Mouse (Mus musculus) G1E (cell line): ENCODE results near the gene Zfp62. TPM values are rescaled to one million over a fixed set of nuclear protein-coding genes. Genes with fewer than 3 reads are reported as not detected.
"Not testable (repeated sequence)": the region's sequence is repeated elsewhere in the genome, so short reads cannot be mapped to it uniquely, and the experiment has no call there.

Experiments
- ATAC-seq: 2 replicates; pipeline ENCODE4 v1.8.0; 2016; ENCODE audit warnings: mild to moderate bottlenecking; ENCODE audit not compliant: insufficient number of reproducible peaks, poor library complexity, low FRiP score, severe bottlenecking; ENCODE audit errors: extremely low read depth
- DNase-seq: peaks from one replicate; pipeline ENCODE4 v3.0.0; 2012; ENCODE audit warnings: low spot score
- H3K27me3 ChIP-seq: 2 replicates; pipeline ENCODE4 v1.6.1; 2012; ENCODE audit warnings: mild to moderate bottlenecking, low read length, inconsistent platforms; ENCODE audit not compliant: insufficient read depth
- H3K36me3 ChIP-seq: replicated peaks from 2 replicates; pipeline ENCODE3; 2012; ENCODE audit warnings: mild to moderate bottlenecking, inconsistent platforms
- H3K4me1 ChIP-seq: 2 replicates; pipeline ENCODE4 v1.6.1; 2012; ENCODE audit warnings: low read depth, low read length, inconsistent platforms, mixed read lengths; ENCODE audit not compliant: insufficient read depth
- H3K4me3 ChIP-seq: 2 replicates; pipeline ENCODE4 v1.5.1; 2012; ENCODE audit warnings: low read depth, mild to moderate bottlenecking, inconsistent platforms, low read length, moderate library complexity, mixed read lengths
- H3K9me3 ChIP-seq: replicated peaks from 2 replicates; pipeline ENCODE4 v1.6.1; 2012; ENCODE audit warnings: inconsistent platforms
- CTCF ChIP-seq: IDR thresholded peaks from 2 replicates; pipeline ENCODE4 v1.5.1; 2012; ENCODE audit warnings: low read depth, low read length, inconsistent platforms, mixed read lengths
- GATA1 ChIP-seq: IDR thresholded peaks from 2 replicates; pipeline ENCODE4 v1.6.1; 2012; ENCODE audit warnings: borderline replicate concordance, low read length, inconsistent platforms, mixed read lengths
- GATA2 ChIP-seq: IDR thresholded peaks from 2 replicates; pipeline ENCODE4 v1.6.1; 2012; ENCODE audit warnings: low read depth, low read length, inconsistent platforms, borderline replicate concordance
- POLR2AphosphoS5 ChIP-seq: IDR thresholded peaks from 2 replicates; pipeline ENCODE4 v1.6.1; 2012; ENCODE audit warnings: low read depth, low read length, inconsistent platforms; ENCODE audit not compliant: insufficient replicate concordance
- TAL1 ChIP-seq: conservative IDR thresholded peaks from 2 replicates; pipeline ENCODE4 v1.6.1; 2012; ENCODE audit warnings: low read depth, low read length, inconsistent platforms, mixed read lengths
- polyA plus RNA-seq: library from polyadenylated mRNA; stranded (reverse); fragments of >175 nt; gene quantifications from 2 replicates; pipeline ENCODE4 v1.2.3, GENCODE M21; 2012
- total RNA-seq, 2 experiments: library from RNA; stranded (forward) in 1 of 2; stranded (reverse) in 1 of 2; fragments of 200-1000 nt in 1 of 2; fragments of >200 nt in 1 of 2; fragmentation: Nextera tagmentation in 1 of 2; gene quantifications; 2 replicates each; pipeline ENCODE4 v1.2.3; 2014 to 2017

Zfp62 gene
- total and polyA plus RNA-seq, 3 experiments = 13.3 to 143 (median 78.2) TPM

GRCm38 (mm10) chr11:49175345-49175744 lies 27.7 kb upstream of the Zfp62 start:
- Histone ChIP-seq H3K9me3 (no peaks in the 10 kb centered on the region), H3K27me3 (peaks cover 7% of the 10 kb centered on the region), H3K4me3 (no peak overlapping the region), H3K4me1 (no peaks in the 10 kb centered on the region), H3K36me3 (no peaks in the 10 kb centered on the region)
- ATAC-seq = no peak
- no peak for TF ChIP-seq CTCF
- no peak for TF ChIP-seq GATA1
- no peak for TF ChIP-seq TAL1
- no peak for TF ChIP-seq GATA2
- no peak for TF ChIP-seq POLR2AphosphoS5
- no peak for DNase-seq

GRCm38 (mm10) chr11:49176047-49176779 lies 26.9 kb upstream of the Zfp62 start:
- ATAC-seq, DNase-seq, H3K36me3 ChIP-seq, H3K4me3 ChIP-seq, H3K9me3 ChIP-seq, H3K4me1 ChIP-seq: not testable (repeated sequence)
- H3K27me3 ChIP-seq = peaks cover 11% of the 10 kb centered on the region

GRCm38 (mm10) chr11:49183172-49183571 lies 19.9 kb upstream of the Zfp62 start:
- ATAC-seq (no peak), DNase-seq (no peak)
- Histone ChIP-seq H3K27me3 (peaks cover 26% of the 10 kb centered on the region), H3K9me3 (no peaks in the 10 kb centered on the region), H3K4me1 (no peaks in the 10 kb centered on the region), H3K36me3 (no peaks in the 10 kb centered on the region), H3K4me3 (no peak overlapping the region)
- TF ChIP-seq GATA2 (no peak), CTCF (no peak), TAL1 (no peak), GATA1 (no peak), POLR2AphosphoS5 (no peak)

GRCm38 (mm10) chr11:49186452-49186851 lies 16.6 kb upstream of the Zfp62 start:
- TF ChIP-seq POLR2AphosphoS5 (no peak), GATA2 (no peak), TAL1 (no peak), GATA1 (no peak), CTCF (no peak)
- H3K9me3 ChIP-seq = no peaks in the 10 kb centered on the region
- DNase-seq (no peak), ATAC-seq (no peak)
- no peak overlapping the region for H3K4me3 ChIP-seq
- H3K36me3 ChIP-seq = no peaks in the 10 kb centered on the region
- H3K27me3 ChIP-seq = peaks cover 16% of the 10 kb centered on the region
- H3K4me1 ChIP-seq = no peaks in the 10 kb centered on the region

- no peak for TF ChIP-seq TAL1
- no peak for TF ChIP-seq CTCF
- no peak for TF ChIP-seq GATA1
- TF ChIP-seq GATA2 = no peak
- TF ChIP-seq POLR2AphosphoS5 = no peak
- H3K4me3 ChIP-seq = no peak within 1 kb of the TSS
- ATAC-seq = no peak
- H3K27me3 ChIP-seq = peaks cover 16% of the 10 kb centered on the region
- H3K4me1 ChIP-seq = no peaks in the 10 kb centered on the region
- no peaks in the 10 kb centered on the region for H3K36me3 ChIP-seq
- DNase-seq = no peak
- H3K9me3 ChIP-seq = no peaks in the 10 kb centered on the region
Observed at GRCm38 (mm10) chr11:49186955-49187488, 16.1 kb upstream of the Zfp62 start, which contains the start of gene Btnl9. Gene Btnl9, minus strand, starts transcription at chr11:49187159.

- Histone ChIP-seq H3K9me3 (no peaks in the 10 kb centered on the region), H3K4me3 (no peak overlapping the region), H3K27me3 (peaks cover 16% of the 10 kb centered on the region), H3K4me1 (no peaks in the 10 kb centered on the region), H3K36me3 (no peaks in the 10 kb centered on the region)
- DNase-seq (no peak), ATAC-seq (no peak)
- no peak for TF ChIP-seq GATA2
- TF ChIP-seq CTCF = no peak
- no peak for TF ChIP-seq GATA1
- TF ChIP-seq POLR2AphosphoS5 = no peak
- no peak for TF ChIP-seq TAL1
Observed at GRCm38 (mm10) chr11:49187701-49188100, 15.4 kb upstream of the Zfp62 start.
